Comparison of ENCODE assay signal across 7 mouse cellular contexts in the genomic region with DNA sequence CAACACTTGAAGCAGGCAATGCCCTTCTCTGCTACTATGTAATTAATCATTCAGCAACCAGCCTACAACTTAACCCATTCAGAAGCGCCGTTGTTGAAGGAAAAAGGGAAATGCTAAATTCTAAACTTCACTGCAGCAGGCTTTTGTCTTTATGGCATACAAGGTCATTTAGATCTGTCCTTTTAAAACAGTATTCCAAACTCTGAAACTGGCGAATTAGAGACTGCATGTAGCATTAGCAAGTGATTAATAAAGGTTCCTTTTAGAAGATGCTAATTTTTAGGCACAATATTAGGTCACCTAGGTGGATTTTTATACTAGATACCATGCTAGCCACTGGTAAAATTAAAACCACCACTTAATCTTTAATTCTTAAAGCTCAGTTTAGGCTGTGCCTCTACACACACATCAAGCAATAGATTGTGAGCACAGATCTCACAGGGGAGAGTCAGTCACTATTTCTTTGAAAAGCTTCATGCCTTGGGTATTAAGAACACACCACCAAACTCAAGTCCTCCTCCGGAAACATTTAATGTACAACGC. TPM values are rescaled to one million over a fixed set of nuclear protein-coding genes. Genes with fewer than 3 reads are reported as not detected.
DNase-seq lines count a peak whose midpoint lies in the region; ATAC-seq and TF ChIP-seq lines count a peak whose summit lies in the region.

No protein-coding gene starts in this region.

- TF ChIP-seq CTCF in intestine, postnatal 0 days (IDR thresholded peaks at IDR 0.05; ENCODE audit: low read depth) = no peak

- WGBS in lung, embryonic 16.5 days = 6% methylated on average over 5 of the region's 5 CpGs
- WGBS in embryonic facial prominence, embryonic 12.5 days = 19% methylated on average over 5 of the region's 5 CpGs
- WGBS in intestine, postnatal 0 days = 13% methylated on average over 5 of the region's 5 CpGs
- WGBS in stomach, embryonic 14.5 days = 4% methylated on average over 5 of the region's 5 CpGs

- peak overlapping the region; percentile 80 for H3K4me3 ChIP-seq in lung, embryonic 16.5 days (ENCODE audit: low read length)
- peak overlapping the region; percentile 83 for H3K4me3 ChIP-seq in embryonic facial prominence, embryonic 12.5 days
- peak overlapping the region; percentile 66 for H3K4me3 ChIP-seq in intestine, postnatal 0 days (ENCODE audit: low read depth, low read length)
- H3K4me3 ChIP-seq in stomach, embryonic 14.5 days (ENCODE audit: low read depth, low read length) = peak overlapping the region; percentile 52

- peak overlapping the region; percentile 71 for H3K4me2 ChIP-seq in lung, embryonic 16.5 days (ENCODE audit: low read depth, low read length)
- peak overlapping the region; percentile 58 for H3K4me2 ChIP-seq in embryonic facial prominence, embryonic 12.5 days (replicated peaks)
- peak overlapping the region; percentile 64 for H3K4me2 ChIP-seq in intestine, postnatal 0 days (replicated peaks; ENCODE audit: low read depth)
- peak overlapping the region; percentile 58 for H3K4me2 ChIP-seq in stomach, embryonic 14.5 days (replicated peaks; ENCODE audit: low read depth, low read length)

- H3K27ac ChIP-seq in lung, embryonic 16.5 days (ENCODE audit: low read length) = peak overlapping the region; percentile 100
- H3K27ac ChIP-seq in embryonic facial prominence, embryonic 12.5 days = peak overlapping the region; percentile 100
- peak overlapping the region; percentile 97 for H3K27ac ChIP-seq in intestine, postnatal 0 days (ENCODE audit: low read depth, low read length)
- H3K27ac ChIP-seq in stomach, embryonic 14.5 days (ENCODE audit: low read length) = peak overlapping the region; percentile 100

- H3K36me3 ChIP-seq in lung, embryonic 16.5 days (ENCODE audit: control insufficient read depth, insufficient read depth, low read length) = peaks cover 8% of the 10 kb centered on the region; the same call in 1 of the 2 replicates
- H3K36me3 ChIP-seq in embryonic facial prominence, embryonic 12.5 days = peaks cover 27% of the 10 kb centered on the region
- H3K36me3 ChIP-seq in intestine, postnatal 0 days (ENCODE audit: control insufficient read depth, insufficient read depth) = peaks cover 7% of the 10 kb centered on the region; the same call in 1 of the 2 replicates
- H3K36me3 ChIP-seq in stomach, embryonic 14.5 days (ENCODE audit: control insufficient read depth, insufficient read depth, low read length) = peaks cover 22% of the 10 kb centered on the region; the same call in 1 of the 2 replicates

- no peaks in the 10 kb centered on the region for H3K27me3 ChIP-seq in lung, embryonic 16.5 days (ENCODE audit: control insufficient read depth, insufficient read depth, low read depth, low read length)
- H3K27me3 ChIP-seq in embryonic facial prominence, embryonic 12.5 days = no peaks in the 10 kb centered on the region
- no peaks in the 10 kb centered on the region for H3K27me3 ChIP-seq in intestine, postnatal 0 days (replicated peaks; ENCODE audit: control insufficient read depth, insufficient read depth, low read length)
- no peaks in the 10 kb centered on the region for H3K27me3 ChIP-seq in stomach, embryonic 14.5 days (ENCODE audit: control insufficient read depth, insufficient read depth, low read length)

- ATAC-seq in lung, embryonic 16.5 days (ENCODE audit: low read depth) = no peak
- ATAC-seq in embryonic facial prominence, embryonic 12.5 days (ENCODE audit: insufficient number of reproducible peaks, insufficient read depth, low FRiP score, low TSS enrichment) = no peak
- ATAC-seq in intestine, postnatal 0 days = no peak
- ATAC-seq in stomach, embryonic 14.5 days (ENCODE audit: insufficient number of reproducible peaks, insufficient read depth, low FRiP score, low read depth) = no peak
- no peak for ATAC-seq in inflammation-experienced regulatory T-cells, adult 6 months

- H3K9me3 ChIP-seq in lung, embryonic 16.5 days (ENCODE audit: control insufficient read depth, low read length) = no peaks in the 10 kb centered on the region
- H3K9me3 ChIP-seq in embryonic facial prominence, embryonic 12.5 days = no peaks in the 10 kb centered on the region
- H3K9me3 ChIP-seq in intestine, postnatal 0 days (ENCODE audit: control insufficient read depth) = no peaks in the 10 kb centered on the region
- no peaks in the 10 kb centered on the region for H3K9me3 ChIP-seq in stomach, embryonic 14.5 days (ENCODE audit: control insufficient read depth, low read depth, low read length)

- peak overlapping the region; percentile 99 for H3K9ac ChIP-seq in lung, embryonic 16.5 days (ENCODE audit: low read length)
- peak overlapping the region; percentile 100 for H3K9ac ChIP-seq in embryonic facial prominence, embryonic 12.5 days
- peak overlapping the region; percentile 95 for H3K9ac ChIP-seq in intestine, postnatal 0 days (ENCODE audit: low read depth, low read length)
- H3K9ac ChIP-seq in stomach, embryonic 14.5 days (replicated peaks; ENCODE audit: low read depth, low read length) = peak overlapping the region; percentile 100

- peaks cover 17% of the 10 kb centered on the region for H3K4me1 ChIP-seq in lung, embryonic 16.5 days (replicated peaks; ENCODE audit: control insufficient read depth, insufficient read depth, low read length)
- peaks cover 14% of the 10 kb centered on the region for H3K4me1 ChIP-seq in embryonic facial prominence, embryonic 12.5 days
- H3K4me1 ChIP-seq in intestine, postnatal 0 days (replicated peaks; ENCODE audit: control insufficient read depth, insufficient read depth, low read length) = no peaks in the 10 kb centered on the region
- peaks cover 13% of the 10 kb centered on the region for H3K4me1 ChIP-seq in stomach, embryonic 14.5 days (ENCODE audit: control insufficient read depth, insufficient read depth, low read length)

- no peak for DNase-seq in lung, postnatal 14 days
- no peak for DNase-seq in gastrocnemius, postnatal 4 days (ENCODE audit: low spot score in 2 of 2)

RNA-seq across cellular contexts. Expression of gene Gtf2a1, which starts 2.7 kb away (rescaled TPM):
- polyA plus RNA-seq in lung, embryonic 16.5 days (2015; fragmentation: Nextera tagmentation; extraction: Ambion mirVana) = 42.5 and 46.9 TPM in 2 replicates
- polyA plus RNA-seq in embryonic facial prominence, embryonic 12.5 days (2016; fragmentation: Nextera tagmentation; extraction: Ambion mirVana) = 56.7 and 61.1 TPM in 2 replicates
- 15.3 and 18.8 TPM in 2 replicates for polyA plus RNA-seq in intestine, postnatal 0 days (2015; fragmentation: Nextera tagmentation; extraction: Ambion mirVana)
- 36.9 and 37.6 TPM in 2 replicates for polyA plus RNA-seq in stomach, embryonic 14.5 days (2014; fragmentation: Nextera tagmentation; extraction: Ambion mirVana)
- 10 to 100 TPM; 69.7 to 92.8 (median 81.7) TPM for polyA plus RNA-seq in inflammation-experienced regulatory T-cells, adult 6 months (2017; shearing (Covaris generic))
- 10 to 100 TPM; 30.4 to 31.2 TPM for total RNA-seq in gastrocnemius, postnatal 4 days (2021)
